Mouse (Mus musculus) heart, adult 2 months (tissue): Measurements from ENCODE around the gene Efcc1. TPM values are rescaled to one million over a fixed set of nuclear protein-coding genes. Genes with fewer than 3 reads are reported as not detected.

ENCODE experiments used
- DNase-seq, 2 experiments: peaks; one replicate each; pipeline ENCODE4 v3.0.0; 2021
- H3K27ac ChIP-seq: fragments of 200-600 bp; 2 replicates; pipeline ENCODE4 v1.8.1; 2022
- H3K27me3 ChIP-seq: fragments of 200-500 bp; 2 replicates; pipeline ENCODE4 v1.6.1; 2012; ENCODE audit warnings: mild to moderate bottlenecking, low read length, inconsistent platforms, mixed read lengths; ENCODE audit not compliant: control insufficient read depth, insufficient read depth
- H3K36me3 ChIP-seq: fragments of 200-500 bp; 2 replicates; pipeline ENCODE4 v1.6.1; 2012; ENCODE audit warnings: low read length, inconsistent platforms; ENCODE audit not compliant: control insufficient read depth, insufficient read depth
- H3K4me1 ChIP-seq: fragments of 200-500 bp; 2 replicates; pipeline ENCODE4 v1.6.1; 2011; ENCODE audit warnings: low read length; ENCODE audit not compliant: control insufficient read depth, insufficient read depth
- H3K4me3 ChIP-seq: fragments of 200-600 bp; 2 replicates; pipeline ENCODE4 v1.8.1; 2022
- H3K79me2 ChIP-seq: fragments of 200-500 bp; replicated peaks from 2 replicates; pipeline ENCODE4 v1.6.1; 2012; ENCODE audit warnings: mild to moderate bottlenecking, inconsistent platforms, low read length, moderate library complexity, mixed read lengths; ENCODE audit not compliant: control insufficient read depth, insufficient read depth
- H3K9ac ChIP-seq: fragments of 200-500 bp; 2 replicates; pipeline ENCODE4 v1.6.1; 2012; ENCODE audit warnings: low read depth, mild to moderate bottlenecking, control low read depth, inconsistent platforms, low read length, mixed read lengths
- CTCF ChIP-seq: fragments of 200-600 bp; IDR thresholded peaks from 2 replicates; pipeline ENCODE4 v1.8.1; 2022; ENCODE audit warnings: antibody characterized with exemption, mild to moderate bottlenecking, moderate library complexity
- EP300 ChIP-seq: fragments of 200-500 bp; IDR thresholded peaks from 2 replicates; pipeline ENCODE4 v1.6.1; 2011; ENCODE audit warnings: low read depth, low read length, control low read depth; ENCODE audit not compliant: insufficient read depth
- POLR2A ChIP-seq: fragments of 200-500 bp; IDR thresholded peaks from 2 replicates; pipeline ENCODE4 v1.6.1; 2011; ENCODE audit warnings: mild to moderate bottlenecking, low read depth, low read length, control low read depth; ENCODE audit not compliant: insufficient read depth
- WGBS: fragments of 180-500 bp; shearing (Covaris S2); methylation state at CpG from one replicate; pipeline ENCODE4 v1.1.7; 2018; 5-methylcytosine and 5-hydroxymethylcytosine counted together
- intact Hi-C: fragments of 180-260 bp; cut with DNase I; formaldehyde crosslinking; loops from one replicate; pipeline ENCODE4 v1.15.1; 2025
- polyA plus RNA-seq: library from polyadenylated mRNA; depleted of rRNA; stranded (reverse); fragments of >200 nt; gene quantifications from 2 replicates; pipeline ENCODE4 v1.2.3, GENCODE M21; 2012; rRNA removed
- total RNA-seq, 2 experiments: library from RNA; stranded (reverse); gene quantifications; 2 replicates each; pipeline ENCODE4 v1.2.3; 2021

Gene Efcc1
- total and polyA plus RNA-seq, 3 experiments: 0.86 to 1.3 (median 1.2) TPM

DNA sequence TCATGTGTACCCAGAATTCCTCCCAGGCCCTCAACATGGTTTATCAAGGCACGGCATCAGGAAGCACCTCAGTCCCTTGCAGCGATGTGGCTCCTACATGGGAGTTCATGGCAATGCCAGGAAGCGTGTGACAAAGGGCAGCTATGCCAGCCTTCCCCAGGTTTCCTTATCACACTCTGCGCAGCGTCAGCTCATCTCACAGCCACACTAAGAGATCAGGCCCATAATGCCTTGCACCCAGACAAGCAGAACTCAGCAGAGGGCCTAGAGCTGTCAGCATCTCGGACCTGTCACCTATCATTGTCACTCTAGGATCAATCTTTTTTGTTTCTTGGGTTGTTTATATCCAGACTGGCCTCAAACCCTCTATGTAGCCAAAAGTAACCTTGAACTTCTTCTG lies 68.9 kb downstream of the Efcc1 start:
- Histone ChIP-seq H3K36me3 (no peaks in the 10 kb centered on the region), H3K4me3 (no peak overlapping the region), H3K79me2 (0 out of 2 replicates have a peak, but pooled peaks cover 1% of the 10 kb centered on the region), H3K27ac (no peak overlapping the region), H3K27me3 (no peaks in the 10 kb centered on the region), H3K9ac (no peak overlapping the region), H3K4me1 (peaks cover under 1% of the 10 kb centered on the region; the same call in 1 of the 2 replicates)
- TF ChIP-seq CTCF: no peak
- no peak for TF ChIP-seq POLR2A
- TF ChIP-seq EP300: no peak
- 75% methylated on average over 6 of the region's 6 CpGs for WGBS
- no peak for DNase-seq
- intact Hi-C loops: no loop called here

DNA sequence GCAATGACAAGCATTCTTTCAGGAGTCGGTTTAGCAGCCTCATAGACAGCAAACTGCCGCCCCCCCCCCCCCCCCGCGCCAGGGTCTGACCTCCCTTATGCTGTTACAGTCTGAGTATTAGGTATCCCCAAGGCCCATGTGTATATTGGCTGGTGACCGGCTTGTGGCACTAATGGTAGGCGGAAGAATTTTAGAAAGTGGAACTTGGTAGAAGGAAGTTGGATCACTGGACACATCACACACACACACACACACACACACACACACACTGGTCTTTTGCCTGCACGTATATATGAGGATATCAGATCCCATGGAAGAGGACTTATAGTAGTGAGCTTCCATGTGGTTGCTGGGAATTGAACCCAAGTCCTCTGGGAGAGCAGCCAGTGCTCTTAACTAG lies 71.8 kb downstream of the Efcc1 start:
- intact Hi-C loops: no loop called here
- Histone ChIP-seq H3K4me3 (no peak overlapping the region), H3K9ac (no peak overlapping the region), H3K36me3 (peaks cover 2% of the 10 kb centered on the region; the same call in 1 of the 2 replicates), H3K27ac (no peak overlapping the region), H3K4me1 (peaks cover 9% of the 10 kb centered on the region), H3K79me2 (peaks cover 2% of the 10 kb centered on the region; the same call in 1 of the 2 replicates), H3K27me3 (no peaks in the 10 kb centered on the region)
- no peak for TF ChIP-seq EP300
- no peak for TF ChIP-seq CTCF
- no peak for TF ChIP-seq POLR2A
- 84% methylated on average over 7 of the region's 7 CpGs for WGBS
- no peak for DNase-seq

DNA sequence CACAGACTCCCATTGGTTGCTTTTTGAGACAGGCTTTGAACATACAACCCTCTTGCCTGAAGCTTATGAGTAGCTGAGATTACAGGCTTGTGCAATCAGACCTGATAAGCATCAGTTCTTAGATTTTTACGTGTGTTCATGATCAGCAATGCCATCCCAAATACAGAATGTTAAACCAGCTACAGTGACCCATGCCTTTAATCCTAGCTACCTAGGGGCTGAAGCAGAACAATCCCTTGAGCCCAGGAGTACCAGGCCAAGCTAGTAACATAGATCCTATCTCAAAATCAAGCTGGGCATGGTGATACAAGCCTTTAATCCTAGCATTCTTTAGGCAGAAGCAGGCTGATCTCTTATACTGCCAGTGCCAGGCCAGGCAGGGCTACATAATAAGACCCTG lies 73.4 kb downstream of the Efcc1 start:
- DNase-seq: no peak
- Histone ChIP-seq H3K36me3 (peaks cover 2% of the 10 kb centered on the region; the same call in 1 of the 2 replicates), H3K4me3 (no peak overlapping the region), H3K27ac (no peak overlapping the region), H3K27me3 (no peaks in the 10 kb centered on the region), H3K79me2 (peaks cover 2% of the 10 kb centered on the region; the same call in 1 of the 2 replicates), H3K9ac (no peak overlapping the region), H3K4me1 (peaks cover 9% of the 10 kb centered on the region)
- 69% methylated on average over 1 of the region's 1 CpGs for WGBS
- intact Hi-C loops: no loop called here
- no peak for TF ChIP-seq POLR2A
- no peak for TF ChIP-seq CTCF
- no peak for TF ChIP-seq EP300

DNA sequence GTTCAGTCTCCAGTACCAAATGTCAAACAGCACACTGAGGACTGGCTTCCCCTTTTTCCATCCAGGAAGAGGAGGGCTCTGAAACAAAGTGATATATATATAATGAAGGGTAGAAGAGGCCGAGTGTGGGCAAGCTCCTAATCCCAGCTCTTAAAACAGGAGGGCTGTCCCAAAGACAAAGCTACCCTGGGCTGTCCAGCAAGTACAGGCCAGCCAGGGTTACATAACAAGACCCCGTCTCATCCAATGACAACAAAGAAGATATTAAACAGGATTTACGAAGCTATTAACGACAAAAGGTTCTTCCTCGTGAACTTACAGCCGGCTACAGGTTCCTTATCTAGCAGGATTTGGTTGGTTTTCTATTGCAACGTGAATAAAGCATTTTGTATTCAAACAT lies 74.2 kb downstream of the Efcc1 start:
- WGBS: 69% methylated on average over 7 of the region's 7 CpGs
- intact Hi-C loops: no loop called here
- no peaks in the 10 kb centered on the region for H3K27me3 ChIP-seq

DNA sequence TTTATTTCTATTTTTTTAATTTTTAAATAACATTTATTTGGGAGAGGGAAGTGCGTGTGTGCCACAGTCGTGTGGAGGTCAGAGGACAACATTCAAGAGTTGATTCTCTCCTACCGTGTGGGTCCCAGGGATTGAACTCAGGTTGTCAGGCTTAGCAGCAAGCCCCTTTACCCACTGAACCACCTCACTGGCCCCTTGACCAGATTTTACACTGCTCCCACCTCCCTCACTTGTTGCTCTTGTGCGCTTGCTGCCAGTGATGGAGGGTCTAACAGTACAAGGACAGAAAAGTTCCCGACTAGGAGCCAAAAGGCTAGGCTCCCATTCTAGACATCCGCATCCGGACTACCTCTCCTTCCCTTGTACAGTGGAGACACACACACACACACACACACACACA lies 74.8 kb downstream of the Efcc1 start:
- no peaks in the 10 kb centered on the region for H3K27me3 ChIP-seq

More for the DNA sequence above, 74.2 kb downstream of the Efcc1 start:
- TF ChIP-seq CTCF: no peak
- TF ChIP-seq POLR2A: no peak
- TF ChIP-seq EP300: no peak
- H3K4me1 ChIP-seq: peaks cover 15% of the 10 kb centered on the region
- peaks cover 2% of the 10 kb centered on the region; the same call in 1 of the 2 replicates for H3K36me3 ChIP-seq
- no peak overlapping the region for H3K9ac ChIP-seq
- H3K79me2 ChIP-seq: peaks cover 4% of the 10 kb centered on the region
- no peak overlapping the region for H3K27ac ChIP-seq
- DNase-seq: no peak
- H3K4me3 ChIP-seq: no peak overlapping the region

More for the DNA sequence above, 74.8 kb downstream of the Efcc1 start:
- 82% methylated on average over 7 of the region's 7 CpGs for WGBS
- Histone ChIP-seq H3K36me3 (peaks cover 2% of the 10 kb centered on the region; the same call in 1 of the 2 replicates), H3K4me1 (peaks cover 15% of the 10 kb centered on the region), H3K27ac (no peak overlapping the region), H3K9ac (no peak overlapping the region), H3K79me2 (peaks cover 4% of the 10 kb centered on the region), H3K4me3 (no peak overlapping the region)
- no peak for TF ChIP-seq CTCF
- TF ChIP-seq POLR2A: no peak
- TF ChIP-seq EP300: no peak
- DNase-seq: no peak
- intact Hi-C loops: no loop called here

Other genes with a start within 250 kb of the Efcc1 start
- gene Arhgap25, start 197.6 kb upstream of the Efcc1 start, total RNA-seq: 1 to 10 TPM; 3.2 to 3.8 TPM
- gene Arhgap25, start 197.6 kb upstream of the Efcc1 start, polyA plus RNA-seq: 1.8 and 1.9 TPM in 2 replicates
- gene Prokr1, start 140.1 kb upstream of the Efcc1 start, total RNA-seq: under 1 TPM; 0.37 to 0.77 TPM
- 0.23 and 0.97 TPM in 2 replicates for gene Prokr1, start 140.1 kb upstream of the Efcc1 start, polyA plus RNA-seq
- 1 to 10 TPM; 2.1 to 2.6 TPM for gene Aplf, start 58.7 kb upstream of the Efcc1 start, total RNA-seq
- gene Aplf, start 58.7 kb upstream of the Efcc1 start, polyA plus RNA-seq: 1.4 and 2.1 TPM in 2 replicates
- 1 to 10 TPM in 1 of 2 experiments, under 1 TPM in 1; 0.94 to 5.8 TPM for gene Gp9, start 47.2 kb downstream of the Efcc1 start, total RNA-seq
- gene Gp9, start 47.2 kb downstream of the Efcc1 start, polyA plus RNA-seq: 2.6 and 9.9 TPM in 2 replicates
- gene Rab43, start 81.3 kb downstream of the Efcc1 start, total RNA-seq: 10 to 100 TPM; 11.1 to 11.6 TPM
- 12.2 and 17.6 TPM in 2 replicates for gene Rab43, start 81.3 kb downstream of the Efcc1 start, polyA plus RNA-seq
- gene Gm45140, start 104.9 kb downstream of the Efcc1 start, total RNA-seq: 1 to 10 TPM in 1 of 2 experiments, under 1 TPM in 1; 0.23 to 1.4 TPM
- 0.16 and 0.79 TPM in 2 replicates for gene Gm45140, start 104.9 kb downstream of the Efcc1 start, polyA plus RNA-seq
- gene Isy1, start 107.9 kb downstream of the Efcc1 start, total RNA-seq: 10 to 100 TPM; 22.3 to 22.8 TPM
- gene Isy1, start 107.9 kb downstream of the Efcc1 start, polyA plus RNA-seq: 7.3 and 15.1 TPM in 2 replicates
- gene Cnbp, start 120.2 kb downstream of the Efcc1 start, total RNA-seq: 100 to 1,000 TPM; 303 to 355 TPM
- gene Cnbp, start 120.2 kb downstream of the Efcc1 start, polyA plus RNA-seq: 201 and 451 TPM in 2 replicates
- gene Copg1, start 156.9 kb downstream of the Efcc1 start, total RNA-seq: 10 to 100 TPM; 40.3 to 41.0 TPM
- gene Copg1, start 156.9 kb downstream of the Efcc1 start, polyA plus RNA-seq: 29.5 and 35.9 TPM in 2 replicates
- 1 to 10 TPM; 8.3 to 9.1 TPM for gene Hmces, start 183.1 kb downstream of the Efcc1 start, total RNA-seq
- 8.2 and 9.4 TPM in 2 replicates for gene Hmces, start 183.1 kb downstream of the Efcc1 start, polyA plus RNA-seq